Mouse (Mus musculus) lung, adult 2 months (tissue): ENCODE results near the gene Desi2.

Source experiments
- CTCF ChIP-seq: fragments of 200-500 bp; IDR thresholded peaks from 2 replicates; pipeline ENCODE4 v1.5.1; 2011; ENCODE audit warnings: mild to moderate bottlenecking, low read length, control low read depth; ENCODE audit not compliant: insufficient read depth
- POLR2A ChIP-seq: fragments of 200-500 bp; IDR thresholded peaks from 2 replicates; pipeline ENCODE4 v1.6.1; 2011; ENCODE audit warnings: low read depth, mild to moderate bottlenecking, control low read depth, low read length, borderline replicate concordance; ENCODE audit errors: extremely low read depth

GRCm38 (mm10) chr1:178217157-178217556 is 29.9 kb downstream of the Desi2 start:
- TF ChIP-seq CTCF, result no peak
- TF ChIP-seq POLR2A, result no peak
